Mouse (Mus musculus) thymus, adult 2 months (tissue): ENCODE measurements at regions not wholly inside any gene's neighbourhood (a gene's known extent, or its start where the extent isn't known, plus 50 kb on each side); places are given as distances from the start of the nearest gene placed in this dataset.

Source experiments
- DNase-seq: peaks from one replicate; pipeline ENCODE4 v3.0.0; 2021
- H3K27ac ChIP-seq: fragments of 200-500 bp; 2 replicates; pipeline ENCODE4 v1.5.1; 2012; ENCODE audit warnings: low read length, control low read depth; ENCODE audit not compliant: control insufficient read depth, insufficient read depth
- H3K27me3 ChIP-seq: fragments of 200-500 bp; 2 replicates; pipeline ENCODE4 v1.6.1; 2012; ENCODE audit warnings: mild to moderate bottlenecking, low read length, moderate library complexity, mixed read lengths; ENCODE audit not compliant: control insufficient read depth, insufficient read depth
- H3K36me3 ChIP-seq: fragments of 200-500 bp; 2 replicates; pipeline ENCODE4 v1.6.1; 2012; ENCODE audit warnings: mild to moderate bottlenecking, low read length, moderate library complexity; ENCODE audit not compliant: control insufficient read depth, insufficient read depth
- H3K4me1 ChIP-seq: fragments of 200-500 bp; replicated peaks from 2 replicates; pipeline ENCODE4 v1.6.1; 2012; ENCODE audit warnings: low read length; ENCODE audit not compliant: control insufficient read depth, insufficient read depth
- H3K4me3 ChIP-seq: fragments of 200-500 bp; 2 replicates; pipeline ENCODE4 v1.5.1; 2012; ENCODE audit warnings: mild to moderate bottlenecking, low read length, control low read depth, moderate library complexity; ENCODE audit not compliant: control insufficient read depth, insufficient read depth
- CTCF ChIP-seq: fragments of 200-500 bp; IDR thresholded peaks from 2 replicates; pipeline ENCODE4 v1.5.1; 2012; ENCODE audit warnings: mild to moderate bottlenecking, control low read depth, low read length, moderate library complexity, borderline replicate concordance; ENCODE audit not compliant: control insufficient read depth, poor library complexity, insufficient read depth; ENCODE audit errors: extremely low read depth
- POLR2A ChIP-seq: fragments of 200-500 bp; IDR thresholded peaks from 2 replicates; pipeline ENCODE4 v1.6.1; 2012; ENCODE audit warnings: mild to moderate bottlenecking, low read length, control low read depth, moderate library complexity; ENCODE audit not compliant: control insufficient read depth, poor library complexity, insufficient read depth; ENCODE audit errors: extremely low read depth
- WGBS: fragments of 180-500 bp; shearing (Covaris S2); methylation state at CpG from one replicate; pipeline ENCODE4 v1.1.7; 2018; 5-methylcytosine and 5-hydroxymethylcytosine counted together

DNA sequence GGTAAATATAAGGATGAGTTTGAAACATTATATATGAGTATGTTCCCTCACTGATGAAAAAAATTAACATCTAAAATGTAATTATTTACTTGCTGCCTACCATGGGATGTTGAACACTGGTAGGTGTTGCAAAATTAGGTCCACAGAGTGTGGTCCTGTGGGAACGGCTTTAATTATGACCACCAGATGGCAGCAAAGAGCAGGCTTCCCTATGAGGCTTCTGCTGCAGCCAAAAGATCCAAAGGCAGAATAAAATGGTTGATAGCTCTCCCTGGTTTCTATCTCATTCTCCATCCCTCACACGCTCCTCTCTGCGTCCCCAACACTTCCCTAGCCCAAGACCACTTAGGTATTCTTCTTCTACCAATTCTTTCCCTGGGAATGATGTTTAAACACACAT is 54.6 kb upstream of the Cit start:
- H3K36me3 ChIP-seq = no peaks in the 10 kb centered on the region
- no peaks in the 10 kb centered on the region for H3K27me3 ChIP-seq
- H3K4me3 ChIP-seq = no peak overlapping the region
- peak; percentile 70 for DNase-seq
- H3K4me1 ChIP-seq = no peaks in the 10 kb centered on the region
- H3K27ac ChIP-seq = no peak overlapping the region
- WGBS = 15% methylated on average over 3 of the region's 3 CpGs
- TF ChIP-seq CTCF (no peak), POLR2A (no peak)
